ENCODE assay signal across 8 mouse cellular contexts in genomic region chr3:79110153-79110552, GRCm38 (mm10).
DNase-seq lines count a peak whose midpoint lies in the region; ATAC-seq and TF ChIP-seq lines count a peak whose summit lies in the region.

No protein-coding gene starts in this region.

- no peak for ATAC-seq in erythroid progenitor cell, adult 5-6 weeks (replicated peaks; ENCODE audit: low FRiP score, poor library complexity, severe bottlenecking)

- peak; percentile 38 for TF ChIP-seq CTCF in cortical plate, adult 2 months (IDR thresholded peaks at IDR 0.05; ENCODE audit: extremely low read depth, insufficient read depth, low read length)

- 0 out of 2 replicates have a peak, but pooled peaks cover 2% of the 10 kb centered on the region for H3K4me1 ChIP-seq in cortical plate, adult 2 months (ENCODE audit: control insufficient read depth, insufficient read depth, low read length)

- H3K27ac ChIP-seq in cortical plate, adult 2 months (ENCODE audit: insufficient read depth, low read length) = no peak overlapping the region

- peak; percentile 25 to 42 for DNase-seq in heart, postnatal 14 days
- no peak for DNase-seq in heart, postnatal 25 days (ENCODE audit: low spot score)
- DNase-seq in right cerebral cortex, postnatal 14 days = peak; percentile 54
- DNase-seq in right cerebral cortex, adult 18-20 months = no peak
- DNase-seq in thymus, postnatal 14 days = peak; percentile 53
- no peak for DNase-seq in urinary bladder, adult 18-20 months (ENCODE audit: low spot score in 2 of 2)

- intact Hi-C loops in heart, postnatal 14 days (cut with DNase I) = no loop called here
- intact Hi-C loops in heart, postnatal 25 days (cut with DNase I) = no loop called here

- no peak for TF ChIP-seq POLR2A in cortical plate, adult 2 months (IDR thresholded peaks at IDR 0.05; ENCODE audit: extremely low read depth, insufficient read depth, low read length)

- no peak overlapping the region for H3K4me3 ChIP-seq in cortical plate, adult 2 months (ENCODE audit: insufficient read depth, low read length)

Comparison
In these comparisons a context has a peak if more than half of its experiments do, and no peak if none do; other contexts are left out.
1. DNase-seq: peak in heart, postnatal 14 days (2 of 2), right cerebral cortex, postnatal 14 days (single experiment) and thymus, postnatal 14 days (single experiment); none in heart, postnatal 25 days (single experiment), right cerebral cortex, adult 18-20 months (single experiment) and urinary bladder, adult 18-20 months (0 of 2).